Mouse (Mus musculus) kidney, adult 18-20 months (tissue): ENCODE results near the gene Prrc2b.
A peak's percentile ranks its signal among the peaks of the same experiment; 100 is the strongest.

Experiments
- DNase-seq: peaks from one replicate; pipeline ENCODE4 v3.0.0; 2021

Gene Prrc2b

GRCm38 (mm10) chr2:32137667-32138266 is 13.1 kb upstream of the Prrc2b start:
- DNase-seq: peak; percentile 95

- no peak for DNase-seq
These were observed 11.5 kb upstream of the Prrc2b start for GRCm38 (mm10) chr2:32139377-32139776.

DNA sequence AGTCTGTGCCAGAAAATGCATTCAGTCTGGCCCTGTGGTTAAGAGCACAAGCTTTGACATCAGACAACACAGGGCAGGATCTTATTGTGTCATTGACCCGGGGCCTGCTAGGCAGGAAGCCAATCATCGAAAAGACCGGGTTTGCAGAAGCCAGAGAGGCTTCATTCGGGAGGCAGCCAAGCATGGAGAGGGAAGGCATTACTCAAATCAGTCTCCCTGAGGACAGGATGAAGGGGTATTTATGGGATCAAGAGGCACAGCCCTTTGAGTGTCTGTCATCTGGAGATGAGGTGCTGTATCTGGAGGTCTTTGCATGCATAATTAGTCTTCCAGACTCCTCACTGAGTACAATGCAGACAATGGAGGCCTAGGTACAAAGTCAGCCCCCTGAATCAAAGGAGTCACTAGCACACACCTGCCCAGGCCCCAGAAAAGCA is 10.4 kb upstream of the Prrc2b start:
- DNase-seq: peak; percentile 54

GRCm38 (mm10) chr2:32141602-32142001 is 9.3 kb upstream of the Prrc2b start:
- no peak for DNase-seq

DNA sequence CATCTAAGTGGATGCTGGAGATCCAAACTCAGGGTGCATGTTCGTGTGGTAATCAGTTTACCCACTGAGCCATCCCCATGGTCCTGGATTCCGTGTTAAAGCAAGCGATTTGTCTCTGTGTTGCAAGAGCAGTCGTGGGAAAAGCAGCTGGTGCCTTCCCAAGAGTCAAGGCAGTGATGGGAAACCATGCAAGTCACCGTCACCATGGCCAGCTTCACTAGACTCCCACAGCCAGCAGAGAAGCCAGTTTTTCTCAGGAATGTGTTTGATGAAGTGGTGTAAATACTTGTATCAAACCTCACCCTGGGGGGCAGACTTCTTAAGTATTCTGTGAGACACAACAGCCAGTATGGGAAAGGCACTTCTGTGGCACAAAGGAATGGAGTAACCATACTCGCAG is 8.5 kb upstream of the Prrc2b start:
- DNase-seq: no peak

DNA sequence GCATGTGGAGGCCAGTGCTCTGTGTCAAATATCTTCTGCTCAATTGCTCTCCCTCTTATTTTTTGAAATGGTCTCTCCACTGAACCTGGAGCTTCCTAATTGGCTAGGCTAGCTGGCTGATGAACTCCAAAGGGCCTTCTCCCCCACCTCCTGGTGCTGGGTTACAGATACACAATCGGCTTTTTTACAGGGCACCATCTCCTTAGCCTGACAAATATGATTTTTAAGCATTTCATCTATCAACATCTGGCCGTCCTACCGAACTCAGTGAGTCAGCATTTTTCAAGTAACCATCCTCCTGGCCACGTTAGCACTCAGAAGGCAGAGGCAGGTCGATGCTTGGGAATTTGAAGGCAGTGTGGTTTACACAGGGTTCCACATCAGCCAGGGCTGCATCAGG is 6.2 kb upstream of the Prrc2b start:
- DNase-seq: no peak

GRCm38 (mm10) chr2:32146617-32147162 is 4.2 kb upstream of the Prrc2b start:
- DNase-seq: no peak

DNA sequence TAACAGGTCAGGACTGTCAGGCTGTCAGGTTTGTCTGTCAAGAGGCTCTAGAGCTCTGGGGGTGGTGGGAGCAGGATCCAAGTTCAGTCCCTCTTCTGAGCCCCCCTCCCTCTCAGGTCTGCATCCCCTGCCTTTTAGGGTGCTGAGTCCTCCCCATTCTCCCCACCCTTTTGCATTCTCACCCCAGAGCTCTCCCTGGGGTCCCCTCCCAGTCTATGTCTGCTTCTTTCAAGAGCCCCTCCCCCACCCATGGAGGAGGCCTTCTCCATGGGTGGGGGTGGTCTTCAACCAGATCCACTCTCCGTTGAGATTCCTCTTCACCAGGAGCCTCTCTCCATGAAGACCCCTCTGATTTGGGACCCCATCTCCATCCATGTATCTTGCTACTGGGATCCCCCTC is 747 bp upstream of the Prrc2b start:
- DNase-seq: no peak

- no peak for DNase-seq
These were observed 339 bp upstream of the Prrc2b start for GRCm38 (mm10) chr2:32150562-32150923.

GRCm38 (mm10) chr2:32151660-32152366 is 931 bp downstream of the Prrc2b start:
- DNase-seq: peak; percentile 66

DNA sequence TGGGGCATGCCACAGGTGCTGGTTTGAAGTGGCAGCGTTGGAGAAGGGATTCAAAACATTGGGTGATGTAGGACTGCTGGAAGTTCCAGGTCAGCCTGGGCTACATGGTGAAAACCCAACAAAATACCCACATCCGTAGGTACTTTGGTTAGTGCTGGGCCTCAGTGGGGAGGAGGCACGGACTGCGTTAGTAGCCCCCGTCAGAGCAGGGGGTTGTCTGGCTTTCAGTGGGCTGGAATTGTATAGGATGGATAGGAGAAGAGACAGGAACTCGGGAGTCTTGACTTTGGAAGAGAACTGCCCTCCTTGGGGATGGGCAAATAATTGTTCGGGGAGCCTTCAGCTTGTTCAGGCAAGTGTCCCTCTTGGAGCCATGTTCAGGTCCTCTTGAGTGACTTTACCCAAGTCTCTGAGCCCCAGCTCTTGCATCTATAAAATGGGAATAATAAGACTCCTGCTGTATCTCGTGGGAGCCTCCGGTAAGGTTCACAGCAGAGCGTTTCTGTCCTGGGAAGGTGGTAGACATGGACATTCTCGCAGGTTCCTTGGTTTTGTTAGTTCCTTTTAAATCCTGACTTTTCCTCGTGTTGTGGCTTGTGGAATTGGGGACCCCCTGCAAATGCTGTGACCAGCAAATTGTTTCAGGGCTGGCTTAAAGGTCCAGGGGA is 1.6 kb downstream of the Prrc2b start:
- DNase-seq: no peak

DNA sequence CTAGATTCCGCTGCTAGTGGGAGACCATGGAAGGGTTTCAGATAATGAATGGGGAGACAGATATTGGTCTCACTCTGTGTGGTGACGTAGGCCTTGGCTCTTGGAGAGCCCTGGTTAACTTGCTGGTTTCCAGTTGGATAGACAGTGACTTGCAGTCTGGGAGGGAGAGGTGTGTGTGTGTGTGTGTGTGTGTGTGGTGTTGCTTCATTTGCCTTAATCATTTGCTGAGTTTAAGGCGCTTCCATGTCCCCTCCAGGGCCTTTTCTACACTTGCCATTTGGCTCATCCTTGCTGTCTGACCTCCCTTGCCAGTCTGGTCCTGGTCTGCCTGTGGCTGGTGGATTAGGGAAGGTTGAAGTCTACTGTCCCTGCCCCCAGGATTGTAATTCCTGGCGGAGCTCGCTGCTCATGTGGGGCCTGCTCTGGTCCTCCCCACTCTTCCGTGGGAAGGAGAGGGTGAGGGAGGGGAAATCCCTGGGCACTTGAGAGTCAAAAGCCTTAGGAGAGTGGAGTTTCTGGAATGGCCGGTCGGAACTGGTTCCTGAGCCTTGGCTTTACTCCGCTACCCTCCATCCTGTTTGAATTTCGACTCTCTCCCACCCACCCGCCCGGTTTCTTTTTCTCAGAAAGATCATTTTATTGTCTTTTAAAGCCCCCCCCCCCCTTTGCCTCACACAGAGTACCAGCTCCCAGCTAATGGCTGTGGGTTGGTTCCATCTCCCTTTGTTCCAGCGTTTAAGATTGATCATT is 2.3 kb downstream of the Prrc2b start:
- peak; percentile 64 for DNase-seq

GRCm38 (mm10) chr2:32153791-32154119 is 2.9 kb downstream of the Prrc2b start:
- DNase-seq: no peak

- no peak for DNase-seq
These were observed 3.6 kb downstream of the Prrc2b start for GRCm38 (mm10) chr2:32154334-32154997.

GRCm38 (mm10) chr2:32154998-32155541 is 4.2 kb downstream of the Prrc2b start:
- DNase-seq: no peak

DNA sequence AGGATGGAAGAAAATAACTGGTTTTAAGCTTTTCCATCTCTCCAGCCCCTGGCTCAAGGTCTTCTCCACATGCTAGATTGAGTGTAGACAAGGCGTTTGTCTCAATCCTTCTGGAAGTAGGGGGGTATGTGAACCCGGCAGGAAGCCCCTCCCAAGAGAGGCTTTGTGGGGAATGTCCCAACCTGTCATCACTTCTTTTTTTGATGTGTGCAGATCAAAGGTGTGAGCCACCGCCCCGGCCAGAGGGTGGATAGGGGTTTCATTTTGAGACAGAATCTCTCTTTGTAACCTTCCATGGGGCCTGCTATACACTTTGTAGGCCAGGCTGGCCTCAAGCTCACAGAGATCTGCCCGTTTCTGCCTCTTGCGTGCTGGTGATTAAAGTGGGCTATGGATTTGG is 4.7 kb downstream of the Prrc2b start:
- DNase-seq: no peak

GRCm38 (mm10) chr2:32156645-32157044 is 5.8 kb downstream of the Prrc2b start:
- DNase-seq: no peak

DNA sequence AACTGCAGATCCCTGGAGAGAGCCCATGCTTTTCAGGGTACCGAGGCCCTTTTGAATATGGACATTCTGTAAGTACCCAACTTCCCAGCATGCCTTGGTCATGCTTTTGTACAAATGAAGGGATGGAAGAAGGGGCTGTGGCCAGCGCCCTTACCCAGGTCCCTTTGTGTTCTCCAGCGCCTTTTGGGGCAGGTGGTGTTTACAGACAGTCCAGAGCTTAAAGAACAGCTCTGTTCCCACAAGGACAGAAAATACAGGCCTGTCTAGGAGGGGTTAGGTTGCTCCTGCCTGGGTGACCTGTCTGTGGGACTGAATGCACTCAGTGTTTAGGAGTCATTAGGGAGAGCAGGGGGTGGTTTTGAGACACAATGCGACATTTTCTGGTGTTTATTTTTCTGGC is 6.4 kb downstream of the Prrc2b start:
- no peak for DNase-seq

GRCm38 (mm10) chr2:32158616-32159239 is 7.8 kb downstream of the Prrc2b start:
- no peak for DNase-seq

DNA sequence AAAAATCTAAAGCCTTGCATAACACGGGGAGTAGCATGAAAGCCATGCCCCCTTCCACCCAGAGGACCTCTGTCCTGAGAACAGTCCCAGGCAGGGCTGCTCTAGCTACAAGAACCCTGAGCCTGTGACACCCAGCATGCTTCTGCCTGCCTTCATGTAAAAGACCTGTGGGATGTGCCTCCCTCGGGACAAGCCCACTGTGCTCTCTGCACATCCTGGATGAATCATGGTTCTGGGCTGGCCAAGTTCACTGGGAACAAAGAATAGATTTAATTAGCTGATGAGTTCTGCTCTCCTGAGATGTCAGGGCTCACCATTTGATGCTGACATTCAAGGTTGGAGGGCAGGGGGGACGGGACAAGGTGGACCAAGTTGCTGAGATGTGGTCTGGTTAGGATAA is 9.6 kb downstream of the Prrc2b start:
- no peak for DNase-seq

- no peak for DNase-seq
These were observed 10.1 kb downstream of the Prrc2b start for GRCm38 (mm10) chr2:32160967-32161366.

- DNase-seq: no peak
These were observed 11.2 kb downstream of the Prrc2b start for GRCm38 (mm10) chr2:32162102-32162501.
